Mouse (Mus musculus) stomach, embryonic 14.5 days (tissue): ENCODE results near the gene Dnph1. TPM values are rescaled to one million over a fixed set of nuclear protein-coding genes. Genes with fewer than 3 reads are reported as not detected.

Experiments
- polyA plus RNA-seq: library from polyadenylated mRNA; unstranded; fragments of >200 nt; fragmentation: Nextera tagmentation; extraction: Ambion mirVana; gene quantifications from 2 replicates; pipeline ENCODE4 v1.2.1, GENCODE M21; 2014

The Dnph1 gene
- polyA plus RNA-seq, 1 experiment from 2014 or later = 65.5 TPM

Other genes starting within 250 kb of the Dnph1 start
- 86.8 and 87.9 TPM in 2 replicates for gene Polr1c, start 248.7 kb upstream of the Dnph1 start, polyA plus RNA-seq
- gene Yipf3, start 248.6 kb upstream of the Dnph1 start, polyA plus RNA-seq = 104 and 106 TPM in 2 replicates
- 0.55 and 0.85 TPM in 2 replicates for gene Lrrc73, start 243.2 kb upstream of the Dnph1 start, polyA plus RNA-seq
- gene Tjap1, start 213.7 kb upstream of the Dnph1 start, polyA plus RNA-seq = 46.4 and 48.8 TPM in 2 replicates
- gene Dlk2, start 199.3 kb upstream of the Dnph1 start, polyA plus RNA-seq = 2.8 and 3.9 TPM in 2 replicates
- gene Abcc10, start 168.4 kb upstream of the Dnph1 start, polyA plus RNA-seq = 4.6 and 4.9 TPM in 2 replicates
- gene Zfp318, start 113.0 kb upstream of the Dnph1 start, polyA plus RNA-seq = 12.7 and 16.5 TPM in 2 replicates
- gene Crip3, start 67.8 kb upstream of the Dnph1 start, polyA plus RNA-seq = 1.3 and 1.7 TPM in 2 replicates
- not detected in 2 replicates for gene Slc22a7, start 58.3 kb upstream of the Dnph1 start, polyA plus RNA-seq
- 0.25 and 0.27 TPM in 2 replicates for gene Ttbk1, start 9.0 kb upstream of the Dnph1 start, polyA plus RNA-seq
- 3.6 and 5.6 TPM in 2 replicates for gene Cul9, start 49.7 kb downstream of the Dnph1 start, polyA plus RNA-seq
- 12.2 and 15.7 TPM in 2 replicates for gene Srf, start 59.5 kb downstream of the Dnph1 start, polyA plus RNA-seq
- gene Ptk7, start 132.8 kb downstream of the Dnph1 start, polyA plus RNA-seq = 37.6 and 45.2 TPM in 2 replicates
- 31.0 and 32.3 TPM in 2 replicates for gene Klc4, start 149.3 kb downstream of the Dnph1 start, polyA plus RNA-seq
- gene Mrpl2, start 149.5 kb downstream of the Dnph1 start, polyA plus RNA-seq = 99.2 and 104 TPM in 2 replicates
- gene Cul7, start 153.6 kb downstream of the Dnph1 start, polyA plus RNA-seq = 45.9 and 47.2 TPM in 2 replicates
- gene Rrp36, start 177.6 kb downstream of the Dnph1 start, polyA plus RNA-seq = 52.3 and 53.5 TPM in 2 replicates
- 152 and 162 TPM in 2 replicates for gene Mea1, start 182.1 kb downstream of the Dnph1 start, polyA plus RNA-seq
- 101 and 105 TPM in 2 replicates for gene Klhdc3, start 184.2 kb downstream of the Dnph1 start, polyA plus RNA-seq
- gene Ppp2r5d, start 208.4 kb downstream of the Dnph1 start, polyA plus RNA-seq = 77.5 and 82.8 TPM in 2 replicates
- gene Pex6, start 214.8 kb downstream of the Dnph1 start, polyA plus RNA-seq = 18.6 and 18.8 TPM in 2 replicates
- gene Gnmt, start 232.5 kb downstream of the Dnph1 start, polyA plus RNA-seq = 0.33 and 0.67 TPM in 2 replicates